Mouse (Mus musculus): ENCODE results near the gene Ccdc180. TPM values are rescaled to one million over a fixed set of nuclear protein-coding genes. Genes with fewer than 3 reads are reported as not detected.

Ccdc180 gene
- polyA plus RNA-seq, 1 experiment from 2014 or later: 2.4 TPM

DNA sequence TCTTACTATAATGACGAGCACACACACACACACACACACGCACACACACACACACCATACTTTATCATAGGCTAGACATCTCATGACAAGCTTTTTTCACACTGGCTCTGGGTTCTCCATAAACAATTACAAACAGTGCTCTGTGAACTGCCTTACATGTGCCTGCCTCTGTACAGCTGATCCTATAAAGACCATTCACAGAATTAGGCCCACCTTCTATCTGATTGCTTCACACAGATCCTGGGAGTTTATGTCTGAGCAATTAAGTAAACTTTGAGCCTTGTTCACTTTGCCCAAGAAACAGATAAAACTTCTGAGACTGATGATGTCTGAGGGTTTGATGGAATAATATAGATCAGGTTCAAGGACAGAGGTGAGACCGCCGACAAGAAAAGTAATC lies 21.8 kb downstream of the Ccdc180 start:
- Histone ChIP-seq H3K9me3 (replicated peaks) (no peaks in the 10 kb centered on the region), H3K4me1 (no peaks in the 10 kb centered on the region), H3K36me3 (no peaks in the 10 kb centered on the region), H3K4me2 (replicated peaks) (no peak overlapping the region), H3K27me3 (no peaks in the 10 kb centered on the region), H3K9ac (no peak overlapping the region), H3K4me3 (replicated peaks) (no peak overlapping the region), H3K27ac (replicated peaks) (no peak overlapping the region)
- WGBS: 81% methylated on average over 4 of the region's 4 CpGs
- no peak for ATAC-seq (ENCODE audit: insufficient number of reproducible peaks, low FRiP score, low TSS enrichment, low read depth)

GRCm38 (mm10) chr4:45917091-45917490 lies 27.0 kb downstream of the Ccdc180 start:
- no peak overlapping the region for H3K4me2 ChIP-seq (replicated peaks)
- no peaks in the 10 kb centered on the region for H3K9me3 ChIP-seq (replicated peaks)
- no peaks in the 10 kb centered on the region for H3K4me1 ChIP-seq
- H3K27me3 ChIP-seq: no peaks in the 10 kb centered on the region
- no peak overlapping the region for H3K27ac ChIP-seq (replicated peaks)
- no peak overlapping the region for H3K4me3 ChIP-seq (replicated peaks)
- WGBS: 79% methylated on average over 7 of the region's 7 CpGs
- H3K9ac ChIP-seq: no peak overlapping the region
- no peak for ATAC-seq (ENCODE audit: insufficient number of reproducible peaks, low FRiP score, low TSS enrichment, low read depth)
- H3K36me3 ChIP-seq: no peaks in the 10 kb centered on the region

GRCm38 (mm10) chr4:45921663-45922435 lies 31.7 kb downstream of the Ccdc180 start:
- no peaks in the 10 kb centered on the region for H3K4me1 ChIP-seq
- ATAC-seq (ENCODE audit: insufficient number of reproducible peaks, low FRiP score, low TSS enrichment, low read depth): no peak
- H3K27ac ChIP-seq (replicated peaks): no peak overlapping the region
- no peaks in the 10 kb centered on the region for H3K27me3 ChIP-seq
- H3K36me3 ChIP-seq: no peaks in the 10 kb centered on the region
- 82% methylated on average over 10 of the region's 10 CpGs for WGBS
- no peaks in the 10 kb centered on the region for H3K9me3 ChIP-seq (replicated peaks)
- H3K9ac ChIP-seq: no peak overlapping the region
- no peak overlapping the region for H3K4me3 ChIP-seq (replicated peaks)
- no peak overlapping the region for H3K4me2 ChIP-seq (replicated peaks)

- ATAC-seq (ENCODE audit: insufficient number of reproducible peaks, low FRiP score, low TSS enrichment, low read depth): no peak
- Histone ChIP-seq H3K9me3 (replicated peaks) (no peaks in the 10 kb centered on the region), H3K4me2 (replicated peaks) (no peak overlapping the region), H3K4me3 (replicated peaks) (no peak overlapping the region), H3K27me3 (no peaks in the 10 kb centered on the region), H3K27ac (replicated peaks) (no peak overlapping the region), H3K36me3 (no peaks in the 10 kb centered on the region), H3K9ac (no peak overlapping the region), H3K4me1 (no peaks in the 10 kb centered on the region)
- WGBS: 77% methylated on average over 4 of the region's 4 CpGs
Observed at GRCm38 (mm10) chr4:45924011-45924410, 33.9 kb downstream of the Ccdc180 start.

DNA sequence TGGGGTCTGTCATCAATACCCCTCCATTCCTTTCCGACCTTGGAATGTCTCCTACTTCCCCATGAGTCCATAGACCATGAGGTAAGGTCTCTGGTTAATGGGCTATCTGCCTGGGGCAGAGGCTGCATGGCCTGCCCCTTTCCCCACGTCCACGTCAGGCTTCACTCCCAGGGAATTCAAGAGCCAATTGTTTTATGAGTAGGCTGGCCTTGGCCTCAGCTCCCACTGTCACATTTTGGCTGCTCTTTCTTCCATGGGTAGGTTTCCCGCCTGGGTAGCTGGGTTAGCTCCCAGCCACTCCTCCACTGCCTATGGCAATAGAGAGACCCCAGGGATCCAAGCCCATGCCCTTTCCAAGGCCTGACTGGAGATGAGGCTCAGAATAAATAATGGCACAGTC lies 38.5 kb downstream of the Ccdc180 start:
- WGBS: 71% methylated on average over 4 of the region's 4 CpGs
- Histone ChIP-seq H3K4me1 (no peaks in the 10 kb centered on the region), H3K9ac (no peak overlapping the region), H3K36me3 (no peaks in the 10 kb centered on the region), H3K27me3 (no peaks in the 10 kb centered on the region), H3K9me3 (replicated peaks) (no peaks in the 10 kb centered on the region), H3K4me3 (replicated peaks) (no peak overlapping the region), H3K4me2 (replicated peaks) (no peak overlapping the region), H3K27ac (replicated peaks) (no peak overlapping the region)
- no peak for ATAC-seq (ENCODE audit: insufficient number of reproducible peaks, low FRiP score, low TSS enrichment, low read depth)

DNA sequence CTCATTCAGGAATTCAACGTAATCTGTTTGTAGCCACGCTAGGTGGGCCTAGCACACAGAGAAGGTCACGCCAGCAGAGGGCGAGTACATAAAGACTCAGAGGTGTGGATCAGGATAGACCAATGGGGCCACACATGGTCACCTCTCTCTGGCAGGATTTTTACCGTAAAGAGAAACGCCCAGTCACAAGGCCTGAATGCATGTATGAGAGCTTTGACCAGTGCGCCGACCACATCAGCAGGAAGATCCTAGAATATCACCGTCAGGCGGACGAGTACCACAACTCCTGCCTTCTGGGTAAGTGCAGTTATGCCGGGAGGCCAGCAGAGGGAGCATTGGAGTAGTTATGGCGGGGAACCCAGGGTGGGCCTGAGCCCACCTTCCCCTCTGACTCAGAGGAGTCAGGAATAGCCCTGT lies 51.5 kb downstream of the Ccdc180 start:
- H3K27ac ChIP-seq (replicated peaks): no peak overlapping the region
- H3K36me3 ChIP-seq: no peaks in the 10 kb centered on the region
- H3K4me3 ChIP-seq (replicated peaks): no peak overlapping the region
- H3K27me3 ChIP-seq: no peaks in the 10 kb centered on the region
- H3K9me3 ChIP-seq (replicated peaks): no peaks in the 10 kb centered on the region
- no peak for ATAC-seq (ENCODE audit: insufficient number of reproducible peaks, low FRiP score, low TSS enrichment, low read depth)
- no peak overlapping the region for H3K9ac ChIP-seq
- H3K4me2 ChIP-seq (replicated peaks): 0 out of 2 replicates have a peak overlapping the region, but pooled peaks have one; percentile 4
- H3K4me1 ChIP-seq: no peaks in the 10 kb centered on the region
- 26% methylated on average over 13 of the region's 13 CpGs for WGBS

DNA sequence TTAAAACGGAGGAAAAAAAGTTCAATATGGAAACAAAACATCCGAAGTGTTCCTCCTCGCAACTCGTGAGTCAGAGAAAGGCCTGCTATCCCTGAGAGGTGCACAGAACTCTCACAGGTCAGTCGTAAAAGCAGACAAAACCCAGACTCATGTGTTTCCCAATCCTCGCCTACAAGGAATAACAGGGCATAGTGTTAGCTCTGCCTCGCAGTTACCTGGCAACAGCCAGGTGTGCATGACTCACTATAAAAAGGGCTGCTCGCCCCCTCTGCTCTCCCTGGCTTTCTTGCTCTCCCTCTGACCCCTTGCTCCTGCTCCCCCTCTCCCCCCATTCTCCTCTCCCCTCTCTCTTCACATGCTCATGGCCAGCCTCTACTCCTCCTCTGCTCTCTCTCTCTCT lies 57.6 kb downstream of the Ccdc180 start:
- ATAC-seq (ENCODE audit: insufficient number of reproducible peaks, low FRiP score, low TSS enrichment, low read depth): no peak
- Histone ChIP-seq H3K9ac (no peak overlapping the region), H3K36me3 (no peaks in the 10 kb centered on the region), H3K9me3 (replicated peaks) (no peaks in the 10 kb centered on the region), H3K27ac (replicated peaks) (no peak overlapping the region), H3K4me1 (no peaks in the 10 kb centered on the region), H3K27me3 (no peaks in the 10 kb centered on the region), H3K4me2 (replicated peaks) (no peak overlapping the region), H3K4me3 (replicated peaks) (no peak overlapping the region)
- WGBS: 74% methylated on average over 8 of the region's 8 CpGs

DNA sequence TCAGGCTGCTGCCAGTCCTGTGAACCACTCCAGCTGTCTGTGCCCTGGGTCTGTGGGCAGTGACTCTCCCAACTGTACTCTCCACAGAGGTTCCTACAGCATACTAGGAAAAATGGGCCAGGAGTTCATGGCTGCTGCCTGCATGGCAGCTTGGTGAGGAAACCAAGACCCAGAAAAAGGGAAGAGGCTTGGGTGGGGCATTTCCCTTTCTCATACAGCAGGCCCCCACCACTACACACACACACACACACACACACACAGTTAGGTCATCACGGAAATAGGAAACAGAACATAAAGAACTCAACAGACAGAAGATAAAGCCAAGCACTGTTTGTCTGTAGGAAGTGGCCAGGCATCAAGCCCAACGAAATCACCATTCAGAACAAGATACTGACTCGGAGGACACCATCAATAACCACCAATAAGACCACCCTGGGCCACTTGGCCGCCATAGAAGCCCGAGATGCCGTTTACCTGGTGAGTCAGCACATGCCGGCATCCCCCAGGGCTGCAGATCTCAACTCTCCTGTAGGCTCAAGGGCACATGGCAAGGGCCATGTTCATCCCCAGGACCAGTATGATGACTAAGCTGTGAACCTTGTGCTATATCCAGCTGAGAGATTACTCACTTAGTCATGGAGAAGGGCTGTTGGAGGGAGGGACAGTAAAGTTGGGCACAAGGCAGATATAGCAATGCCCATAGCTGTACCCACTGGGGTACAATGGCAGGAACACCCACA lies 59.2 kb downstream of the Ccdc180 start:
- Histone ChIP-seq H3K9ac (no peak overlapping the region), H3K27me3 (no peaks in the 10 kb centered on the region), H3K4me1 (no peaks in the 10 kb centered on the region), H3K36me3 (no peaks in the 10 kb centered on the region), H3K4me2 (replicated peaks) (no peak overlapping the region), H3K9me3 (replicated peaks) (no peaks in the 10 kb centered on the region), H3K4me3 (replicated peaks) (no peak overlapping the region), H3K27ac (replicated peaks) (no peak overlapping the region)
- 81% methylated on average over 7 of the region's 7 CpGs for WGBS
- no peak for ATAC-seq (ENCODE audit: insufficient number of reproducible peaks, low FRiP score, low TSS enrichment, low read depth)

DNA sequence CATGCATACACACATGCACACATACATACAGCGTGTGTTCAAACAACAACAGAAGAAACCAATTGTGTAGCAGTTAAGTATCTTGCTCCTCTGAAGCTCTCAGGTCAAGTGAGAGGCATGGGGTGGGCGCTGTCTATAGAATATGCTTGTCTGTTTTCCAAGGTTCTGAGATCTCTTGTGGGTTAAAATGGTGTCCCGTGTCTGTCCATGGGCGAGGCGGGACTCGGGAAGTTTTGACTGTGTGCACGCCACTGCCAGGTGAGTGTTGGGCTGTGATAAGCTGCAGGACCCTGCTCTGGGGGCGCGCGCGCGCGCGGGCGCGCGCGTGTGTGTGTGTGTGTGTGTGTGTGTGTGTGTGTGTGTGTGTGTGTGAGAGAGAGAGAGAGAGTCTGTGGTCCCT lies 61.7 kb downstream of the Ccdc180 start:
- no peaks in the 10 kb centered on the region for H3K36me3 ChIP-seq
- no peak overlapping the region for H3K27ac ChIP-seq (replicated peaks)
- H3K27me3 ChIP-seq: no peaks in the 10 kb centered on the region
- H3K4me2 ChIP-seq (replicated peaks): no peak overlapping the region
- H3K4me3 ChIP-seq (replicated peaks): no peak overlapping the region
- no peaks in the 10 kb centered on the region for H3K4me1 ChIP-seq
- WGBS: 94% methylated on average over 15 of the region's 18 CpGs
- ATAC-seq (ENCODE audit: insufficient number of reproducible peaks, low FRiP score, low TSS enrichment, low read depth): no peak
- no peaks in the 10 kb centered on the region for H3K9me3 ChIP-seq (replicated peaks)
- H3K9ac ChIP-seq: no peak overlapping the region

DNA sequence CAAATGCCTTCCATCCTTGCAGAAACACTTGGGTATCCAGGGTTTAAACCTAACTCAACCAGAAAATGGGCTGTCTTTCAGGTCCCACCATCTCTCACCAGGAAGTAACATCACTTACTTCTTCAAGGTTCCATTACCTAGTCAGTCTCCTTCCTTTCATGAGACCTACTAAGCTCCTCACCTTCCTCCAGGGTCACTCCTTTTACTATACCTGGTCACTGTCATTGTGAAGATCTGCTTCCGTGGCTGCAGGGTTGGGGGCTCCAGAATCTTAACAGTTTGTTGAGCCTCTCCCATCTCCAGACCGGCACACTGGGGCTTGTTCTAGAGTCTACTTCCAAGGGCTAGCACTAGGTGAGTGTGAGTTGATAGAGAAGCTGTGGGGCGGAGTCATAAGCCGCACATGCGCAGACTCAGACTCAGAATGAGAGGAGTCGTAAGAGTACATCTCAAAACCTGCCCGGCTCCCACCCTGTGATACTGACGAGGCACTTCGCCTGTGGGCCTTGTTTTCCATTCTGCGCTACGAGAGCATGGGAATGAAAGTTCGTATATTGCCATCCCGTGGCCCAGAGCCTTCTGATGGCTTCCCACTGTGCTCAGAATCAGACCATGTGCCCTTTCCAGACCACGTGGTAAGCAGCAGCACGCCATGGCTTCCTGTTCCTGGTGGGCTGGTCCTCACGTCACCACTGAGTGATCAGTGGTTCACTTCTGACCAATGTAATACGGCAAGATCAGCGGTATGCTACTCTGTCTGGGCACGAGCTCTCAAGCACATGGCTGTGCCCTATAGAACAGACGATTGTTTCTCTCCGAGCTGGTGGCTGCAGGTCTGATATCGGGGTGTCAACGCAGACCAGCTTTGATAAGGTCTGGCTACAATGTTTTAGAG lies 63.2 kb downstream of the Ccdc180 start:
- Histone ChIP-seq H3K9me3 (replicated peaks) (no peaks in the 10 kb centered on the region), H3K4me3 (replicated peaks) (no peak overlapping the region), H3K4me1 (no peaks in the 10 kb centered on the region), H3K9ac (no peak overlapping the region), H3K36me3 (no peaks in the 10 kb centered on the region), H3K4me2 (replicated peaks) (no peak overlapping the region), H3K27ac (replicated peaks) (no peak overlapping the region), H3K27me3 (no peaks in the 10 kb centered on the region)
- ATAC-seq (ENCODE audit: insufficient number of reproducible peaks, low FRiP score, low TSS enrichment, low read depth): no peak
- 90% methylated on average over 23 of the region's 23 CpGs for WGBS

- no peak for ATAC-seq (ENCODE audit: insufficient number of reproducible peaks, low FRiP score, low TSS enrichment, low read depth)
- H3K36me3 ChIP-seq: no peaks in the 10 kb centered on the region
- H3K9me3 ChIP-seq (replicated peaks): no peaks in the 10 kb centered on the region
- no peaks in the 10 kb centered on the region for H3K27me3 ChIP-seq
- H3K4me3 ChIP-seq (replicated peaks): no peak overlapping the region
- H3K27ac ChIP-seq (replicated peaks): no peak overlapping the region
- H3K9ac ChIP-seq: no peak overlapping the region
- H3K4me2 ChIP-seq (replicated peaks): no peak overlapping the region
- no peaks in the 10 kb centered on the region for H3K4me1 ChIP-seq
- 82% methylated on average over 4 of the region's 4 CpGs for WGBS
Observed at GRCm38 (mm10) chr4:45955235-45955634, 65.1 kb downstream of the Ccdc180 start.

All from embryonic facial prominence, embryonic 15.5 days (tissue).